Mouse (Mus musculus): ENCODE measurements at regions not wholly inside any gene's neighbourhood (a gene's known extent, or its start where the extent isn't known, plus 50 kb on each side); places are given as distances from the start of the nearest gene placed in this dataset.
A peak's percentile ranks its signal among the peaks of the same experiment; 100 is the strongest.
"Not testable (repeated sequence)": the region's sequence is repeated elsewhere in the genome, so short reads cannot be mapped to it uniquely, and the experiment has no call there.

DNA sequence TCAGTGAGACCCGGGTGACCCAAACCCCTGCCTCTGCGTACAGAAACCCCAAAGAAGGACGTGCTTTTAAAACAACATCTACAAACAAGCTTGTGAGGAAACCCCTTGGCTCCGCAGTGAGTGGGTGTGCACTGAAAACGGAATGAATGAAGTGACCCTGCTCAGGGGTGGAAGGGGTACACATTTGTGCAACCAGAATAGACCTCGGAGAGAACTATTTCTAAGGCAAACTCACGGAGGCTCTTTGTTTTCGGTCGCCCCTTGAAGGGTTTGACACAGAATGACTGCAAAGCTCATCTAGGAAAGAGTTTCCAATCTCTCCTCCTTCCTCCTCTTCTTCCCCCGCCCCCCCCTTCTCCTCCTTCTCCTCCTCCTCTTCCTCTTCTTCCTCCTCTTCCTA, 382.5 kb downstream of the Sox9 start:
- Histone ChIP-seq H3K4me1 (ENCODE audit: insufficient read depth) (peaks cover 10% of the 10 kb centered on the region), H3K27ac (ENCODE audit: low read depth) (no peak overlapping the region), H3K9me3 (ENCODE audit: low read depth, low read length) (no peaks in the 10 kb centered on the region), H3K4me3 (ENCODE audit: low read depth, low read length) (no peak overlapping the region), H3K4me2 (peak overlapping the region; percentile 63), H3K27me3 (ENCODE audit: insufficient read depth, low read length) (no peaks in the 10 kb centered on the region), H3K9ac (no peak overlapping the region), H3K36me3 (ENCODE audit: insufficient read depth) (no peaks in the 10 kb centered on the region)
- WGBS, result 14% methylated on average over 10 of the region's 10 CpGs
- ATAC-seq (ENCODE audit: insufficient read depth) (no peak), DNase-seq (no peak)
- TF ChIP-seq CTCF (IDR thresholded peaks at IDR 0.05; ENCODE audit: low read depth), result no peak

DNA sequence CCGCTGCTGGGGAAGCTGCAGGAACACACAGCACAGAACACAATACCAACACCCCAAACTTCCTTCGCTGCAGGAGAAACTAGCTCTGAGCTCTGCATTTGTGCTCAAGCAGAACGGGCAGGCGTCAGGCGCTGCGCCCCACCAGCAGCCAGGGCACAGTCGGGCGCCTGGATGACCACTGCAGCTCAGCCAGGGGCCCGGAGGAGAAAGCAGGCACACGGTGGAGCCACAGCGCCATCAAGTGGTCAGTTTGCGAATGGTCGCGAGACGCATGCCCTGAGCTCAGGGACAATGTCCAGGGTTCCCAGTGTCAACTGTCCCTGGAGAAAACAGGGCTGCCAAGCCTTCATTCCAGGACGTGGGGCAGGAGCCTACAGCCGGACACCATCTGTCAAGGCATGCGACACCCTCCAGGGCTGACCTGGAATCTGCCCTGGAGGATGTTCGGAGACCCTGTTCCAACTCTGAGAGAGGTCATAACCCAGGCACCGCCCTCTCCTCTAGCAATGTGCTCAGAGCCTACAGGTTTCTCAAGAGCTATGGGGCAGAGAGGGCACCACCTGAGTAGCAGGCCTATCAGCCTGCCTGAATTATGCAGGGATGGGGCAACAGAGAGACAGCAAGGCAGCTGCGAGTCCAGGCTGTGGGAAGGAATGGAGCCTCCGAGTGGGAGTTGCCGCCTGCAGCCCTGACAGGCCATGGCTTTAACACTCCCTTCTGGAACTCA, 383.2 kb downstream of the Sox9 start:
- Histone ChIP-seq H3K36me3 (ENCODE audit: insufficient read depth) (no peaks in the 10 kb centered on the region), H3K4me1 (ENCODE audit: insufficient read depth) (peaks cover 4% of the 10 kb centered on the region; the same call in 1 of the 2 replicates), H3K4me3 (ENCODE audit: low read depth, low read length) (peak overlapping the region; percentile 14), H3K27me3 (ENCODE audit: insufficient read depth, low read length) (no peaks in the 10 kb centered on the region), H3K9ac (peak overlapping the region; percentile 32), H3K27ac (ENCODE audit: low read depth) (peak overlapping the region; percentile 18; the same call in 1 of the 2 replicates), H3K4me2 (peak overlapping the region; percentile 63), H3K9me3 (ENCODE audit: low read depth, low read length) (no peaks in the 10 kb centered on the region)
- peak; percentile 83 for ATAC-seq (ENCODE audit: insufficient read depth)
- peak; percentile 95 for DNase-seq
- peak; percentile 100 for TF ChIP-seq CTCF (IDR thresholded peaks at IDR 0.05; ENCODE audit: low read depth)
- 5% methylated on average over 22 of the region's 23 CpGs for WGBS

DNA sequence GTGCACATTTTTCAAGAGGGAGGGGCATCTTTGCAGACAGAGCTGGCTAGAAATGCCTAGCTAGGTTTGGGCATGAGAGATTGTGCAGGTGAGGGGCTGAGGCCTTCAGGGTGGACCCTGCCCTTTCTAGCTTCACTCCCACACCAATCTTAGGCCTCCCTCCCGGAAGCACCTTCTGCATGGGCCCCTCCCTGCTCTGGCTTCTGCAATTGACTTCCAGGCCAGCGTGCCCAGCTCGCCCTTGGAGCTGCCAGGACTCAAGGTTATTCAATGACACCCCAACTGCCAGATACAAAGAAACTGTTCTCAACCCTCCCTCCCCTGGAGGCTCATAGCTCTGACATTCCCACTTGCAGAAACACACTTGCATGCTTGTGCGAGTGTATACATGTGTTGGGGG, 384.5 kb downstream of the Sox9 start:
- Histone ChIP-seq H3K4me3 (ENCODE audit: low read depth, low read length) (no peak overlapping the region), H3K4me1 (ENCODE audit: insufficient read depth) (peaks cover 4% of the 10 kb centered on the region; the same call in 1 of the 2 replicates), H3K4me2 (no peak overlapping the region), H3K36me3 (ENCODE audit: insufficient read depth) (no peaks in the 10 kb centered on the region), H3K9me3 (ENCODE audit: low read depth, low read length) (no peaks in the 10 kb centered on the region), H3K27me3 (ENCODE audit: insufficient read depth, low read length) (no peaks in the 10 kb centered on the region), H3K9ac (no peak overlapping the region), H3K27ac (ENCODE audit: low read depth) (no peak overlapping the region)
- no peak for ATAC-seq (ENCODE audit: insufficient read depth)
- WGBS, result 74% methylated on average over 4 of the region's 4 CpGs
- no peak for TF ChIP-seq CTCF (IDR thresholded peaks at IDR 0.05; ENCODE audit: low read depth)
- DNase-seq, result no peak

DNA sequence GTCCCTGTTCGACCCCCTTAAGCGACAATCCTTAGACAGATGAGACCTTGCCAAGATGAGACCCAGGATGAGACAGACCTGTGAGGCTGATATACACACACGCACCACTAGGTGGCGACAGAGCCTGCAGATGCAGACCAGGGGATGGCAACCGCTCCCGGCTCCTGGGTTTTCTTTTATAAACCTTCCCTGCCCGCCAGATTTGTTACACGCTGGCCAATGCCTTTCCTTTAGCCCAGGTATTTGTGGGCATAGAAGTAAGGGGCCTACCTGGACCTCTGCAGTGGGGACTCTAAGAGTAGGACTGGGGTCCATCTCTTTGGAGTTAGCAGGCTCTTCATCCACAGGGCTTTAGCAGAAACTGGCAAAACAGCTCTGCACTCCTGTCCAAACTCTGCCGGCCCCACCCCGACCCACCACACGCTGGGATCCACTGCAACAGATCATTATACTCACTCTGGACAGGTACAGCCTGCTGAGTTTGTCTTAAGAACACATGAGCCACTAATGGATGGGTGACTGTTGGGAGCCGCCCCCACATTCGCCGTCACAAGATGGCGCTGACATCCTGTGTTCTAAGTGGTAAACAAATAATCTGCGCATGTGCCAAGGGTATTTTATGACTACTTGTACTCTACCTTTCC, 390.6 kb downstream of the Sox9 start:
- no peaks in the 10 kb centered on the region for H3K4me1 ChIP-seq (ENCODE audit: insufficient read depth)
- H3K9me3 ChIP-seq (ENCODE audit: low read depth, low read length), result no peaks in the 10 kb centered on the region
- ATAC-seq (ENCODE audit: insufficient read depth) (peak; percentile 79), DNase-seq (peak; percentile 94)
- 23% methylated on average over 16 of the region's 16 CpGs for WGBS
- peak overlapping the region; percentile 74 for H3K27ac ChIP-seq (ENCODE audit: low read depth)
- no peaks in the 10 kb centered on the region for H3K27me3 ChIP-seq (ENCODE audit: insufficient read depth, low read length)
- TF ChIP-seq CTCF (IDR thresholded peaks at IDR 0.05; ENCODE audit: low read depth), result peak; percentile 93
- no peaks in the 10 kb centered on the region for H3K36me3 ChIP-seq (ENCODE audit: insufficient read depth)
- peak overlapping the region; percentile 55; the same call in 1 of the 2 replicates for H3K9ac ChIP-seq
- peak overlapping the region; percentile 60 for H3K4me2 ChIP-seq
- peak overlapping the region; percentile 44 for H3K4me3 ChIP-seq (ENCODE audit: low read depth, low read length)

DNA sequence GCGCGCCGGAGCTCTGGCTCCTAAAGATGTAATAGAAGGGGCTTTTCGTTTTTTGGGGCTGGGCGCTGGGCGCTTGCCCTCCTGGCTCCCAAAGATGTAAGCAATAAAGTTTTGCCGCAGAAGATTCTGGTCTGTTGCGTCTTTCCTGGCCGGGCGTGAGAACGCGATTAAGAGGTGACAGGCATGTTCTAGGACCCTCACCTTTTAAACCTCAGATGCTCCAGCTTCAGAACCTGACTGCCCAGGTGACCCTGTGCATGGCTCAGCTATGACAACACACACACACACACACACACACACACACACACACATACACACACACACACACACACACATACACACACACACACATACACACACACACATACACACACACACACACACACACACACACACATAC, 391.3 kb downstream of the Sox9 start:
- H3K27ac ChIP-seq (ENCODE audit: low read depth); H3K4me1 ChIP-seq (ENCODE audit: insufficient read depth); ATAC-seq (ENCODE audit: insufficient read depth); H3K9me3 ChIP-seq (ENCODE audit: low read depth, low read length); H3K27me3 ChIP-seq (ENCODE audit: insufficient read depth, low read length); DNase-seq; H3K9ac ChIP-seq; H3K36me3 ChIP-seq (ENCODE audit: insufficient read depth): not testable (repeated sequence)
- 29% methylated on average over 12 of the region's 12 CpGs for WGBS
- H3K4me2 ChIP-seq, result peak overlapping the region; percentile 47; the same call in 1 of the 2 replicates
- H3K4me3 ChIP-seq (ENCODE audit: low read depth, low read length), result peak overlapping the region; percentile 12; the same call in 1 of the 2 replicates

DNA sequence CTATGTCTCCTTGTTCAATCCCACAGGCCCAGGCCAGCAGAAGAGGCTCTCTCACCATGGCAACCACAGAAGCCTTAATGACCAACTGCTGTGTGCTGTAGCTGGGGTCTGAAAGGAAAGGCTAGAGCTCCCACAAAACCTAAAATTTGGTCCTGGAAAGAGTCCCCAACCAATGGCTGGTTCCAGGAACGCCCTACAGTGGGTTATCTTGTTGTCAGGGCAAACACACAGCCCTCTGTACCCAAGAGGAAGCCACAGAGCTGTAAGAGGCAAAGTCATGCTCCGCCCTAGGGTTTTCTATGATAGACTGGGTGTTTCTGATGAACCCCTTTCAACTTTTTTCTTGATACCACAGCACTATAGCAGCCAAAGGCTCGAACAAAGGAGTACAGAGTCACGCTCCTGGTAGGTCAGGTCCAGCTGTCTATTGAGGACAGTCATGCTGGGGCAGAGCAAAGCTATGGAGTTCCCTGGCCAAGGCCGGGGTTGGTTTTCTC, 392.0 kb downstream of the Sox9 start:
- Histone ChIP-seq H3K9me3 (ENCODE audit: low read depth, low read length) (no peaks in the 10 kb centered on the region), H3K36me3 (ENCODE audit: insufficient read depth) (no peaks in the 10 kb centered on the region), H3K9ac (no peak overlapping the region), H3K27ac (ENCODE audit: low read depth) (no peak overlapping the region; the same call in 1 of the 2 replicates), H3K27me3 (ENCODE audit: insufficient read depth, low read length) (no peaks in the 10 kb centered on the region), H3K4me3 (ENCODE audit: low read depth, low read length) (no peak overlapping the region), H3K4me1 (ENCODE audit: insufficient read depth) (no peaks in the 10 kb centered on the region), H3K4me2 (no peak overlapping the region)
- 65% methylated on average over 5 of the region's 5 CpGs for WGBS
- TF ChIP-seq CTCF (IDR thresholded peaks at IDR 0.05; ENCODE audit: low read depth), result no peak
- DNase-seq (peak; percentile 39), ATAC-seq (ENCODE audit: insufficient read depth) (no peak)

DNA sequence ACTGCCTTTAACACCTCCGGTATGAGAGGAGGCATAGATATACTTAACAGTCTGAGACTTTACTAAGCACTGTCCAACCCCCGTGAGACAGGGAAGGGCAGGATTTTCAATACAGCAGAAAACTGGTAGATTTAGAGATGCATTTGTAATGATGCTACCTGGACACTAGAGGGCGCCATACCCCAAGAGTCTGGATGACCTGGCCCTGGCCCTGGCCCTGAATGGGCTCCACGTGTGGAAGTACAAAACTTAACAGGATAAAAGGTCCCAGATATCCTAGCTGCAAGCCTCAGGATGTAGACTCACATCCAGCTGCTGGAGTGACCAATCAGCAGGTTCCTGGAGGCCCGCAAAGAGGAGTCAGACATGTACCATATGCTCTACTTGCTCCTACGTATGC, 393.3 kb downstream of the Sox9 start:
- Histone ChIP-seq H3K9me3 (ENCODE audit: low read depth, low read length) (no peaks in the 10 kb centered on the region), H3K4me2 (no peak overlapping the region), H3K4me3 (ENCODE audit: low read depth, low read length) (no peak overlapping the region), H3K36me3 (ENCODE audit: insufficient read depth) (no peaks in the 10 kb centered on the region), H3K27me3 (ENCODE audit: insufficient read depth, low read length) (no peaks in the 10 kb centered on the region), H3K9ac (no peak overlapping the region), H3K27ac (ENCODE audit: low read depth) (no peak overlapping the region), H3K4me1 (ENCODE audit: insufficient read depth) (no peaks in the 10 kb centered on the region)
- 16% methylated on average over 6 of the region's 6 CpGs for WGBS
- peak; percentile 56 for DNase-seq
- peak; percentile 73 for TF ChIP-seq CTCF (IDR thresholded peaks at IDR 0.05; ENCODE audit: low read depth)
- no peak for ATAC-seq (ENCODE audit: insufficient read depth)

All from lung, embryonic 14.5 days (tissue).